Mouse (Mus musculus) brain, embryonic 14.5 days (tissue): ENCODE results near the gene Hist2h4.

ENCODE experiments used
- CTCF ChIP-seq: fragments of 200-500 bp; IDR thresholded peaks from 2 replicates; pipeline ENCODE4 v1.5.1; 2012; ENCODE audit warnings: inconsistent platforms, mild to moderate bottlenecking, moderate library complexity, borderline replicate concordance; ENCODE audit not compliant: insufficient read depth, insufficient read length; ENCODE audit errors: extremely low read depth
- POLR2A ChIP-seq: fragments of 200-500 bp; IDR thresholded peaks from 2 replicates; pipeline ENCODE4 v1.6.1; 2012; ENCODE audit warnings: mild to moderate bottlenecking, inconsistent platforms, borderline replicate concordance; ENCODE audit not compliant: poor library complexity, insufficient read depth, insufficient read length, severe bottlenecking; ENCODE audit errors: extremely low read depth

- TF ChIP-seq CTCF: no peak
- no peak for TF ChIP-seq POLR2A
Measured at GRCm38 (mm10) chr3:96298360-96298759, 35.2 kb upstream of the Hist2h4 start.
